Mouse (Mus musculus) kidney, postnatal 4 days (tissue): ENCODE data around the gene Coch.
"Not testable (repeated sequence)": the region's sequence is repeated elsewhere in the genome, so short reads cannot be mapped to it uniquely, and the experiment has no call there.

ENCODE experiments used
- DNase-seq, 2 experiments: peaks; one replicate each; pipeline ENCODE4 v3.0.0; 2021; ENCODE audit warnings: mixed read lengths in 2 of 2

Coch gene

GRCm38 (mm10) chr12:51641871-51642270 is 48.7 kb downstream of the Coch start:
- DNase-seq = no peak

GRCm38 (mm10) chr12:51649401-51649800 is 56.3 kb downstream of the Coch start:
- DNase-seq = not testable (repeated sequence)
